ENCODE assay signal across 8 mouse cellular contexts in the genomic region with DNA sequence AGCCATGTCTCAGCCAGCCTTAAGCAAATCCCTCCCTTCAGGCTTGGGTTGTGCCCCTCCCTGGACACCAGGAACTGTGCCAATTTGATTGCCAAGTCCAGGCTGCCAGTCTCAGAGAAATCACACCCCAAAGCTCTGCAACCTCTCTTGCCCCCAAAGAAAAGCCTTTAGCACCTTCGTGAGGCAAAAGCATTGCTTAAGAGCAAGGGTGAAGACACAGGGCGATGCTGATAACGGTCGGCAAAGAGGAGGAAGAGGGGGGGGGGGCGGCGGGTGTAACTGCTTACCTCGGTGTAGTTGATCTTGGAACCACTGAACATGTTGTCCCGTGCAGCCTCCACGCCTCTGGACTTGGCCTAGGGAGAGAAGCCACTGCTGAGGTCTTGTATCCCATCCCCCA. TPM values are rescaled to one million over a fixed set of nuclear protein-coding genes. Genes with fewer than 3 reads are reported as not detected.
DNase-seq lines count a peak whose midpoint lies in the region; ATAC-seq and TF ChIP-seq lines count a peak whose summit lies in the region.

No protein-coding gene starts in this region.

- peak overlapping the region; percentile 12 for H3K9ac ChIP-seq in heart, adult 2 months (ENCODE audit: low read depth, low read length)
- H3K9ac ChIP-seq in heart, embryonic 12.5 days = peak overlapping the region; percentile 84
- peak overlapping the region; percentile 79 for H3K9ac ChIP-seq in liver, embryonic 11.5 days (ENCODE audit: low read depth, low read length)
- H3K9ac ChIP-seq in neural tube, embryonic 14.5 days (replicated peaks; ENCODE audit: low read depth, low read length) = no peak overlapping the region

- peak in 1 of 2 experiments; percentile 31 for DNase-seq in heart, adult 2 months
- DNase-seq in heart, adult 9 months (ENCODE audit: low spot score in 2 of 2) = no peak
- DNase-seq in brain, adult 2 months (ENCODE audit: low read depth, low spot score) = peak; percentile 74
- DNase-seq in liver, embryonic 11.5 days (ENCODE audit: low spot score) = no peak
- no peak for DNase-seq in left cerebral cortex, adult 9 months (ENCODE audit: low spot score in 2 of 2)
- no peak for DNase-seq in layer of hippocampus, adult 11-12 months (ENCODE audit: low spot score)

- no peak overlapping the region for H3K27ac ChIP-seq in heart, adult 2 months
- 0 out of 2 replicates have a peak overlapping the region, but pooled peaks have one; percentile 89 for H3K27ac ChIP-seq in heart, embryonic 12.5 days (ENCODE audit: poor library complexity, severe bottlenecking)
- H3K27ac ChIP-seq in liver, embryonic 11.5 days (ENCODE audit: low read depth, low read length) = no peak overlapping the region
- H3K27ac ChIP-seq in neural tube, embryonic 14.5 days (ENCODE audit: low read depth, low read length) = no peak overlapping the region

- no peaks in the 10 kb centered on the region for H3K9me3 ChIP-seq in heart, embryonic 12.5 days (replicated peaks)
- no peaks in the 10 kb centered on the region for H3K9me3 ChIP-seq in liver, embryonic 11.5 days (ENCODE audit: control insufficient read depth, low read length)
- H3K9me3 ChIP-seq in neural tube, embryonic 14.5 days (ENCODE audit: control insufficient read depth, low read length) = no peaks in the 10 kb centered on the region

- peaks cover 11% of the 10 kb centered on the region for H3K36me3 ChIP-seq in heart, adult 2 months (ENCODE audit: control insufficient read depth, insufficient read depth, low read length)
- peaks cover 51% of the 10 kb centered on the region for H3K36me3 ChIP-seq in heart, embryonic 12.5 days
- H3K36me3 ChIP-seq in liver, embryonic 11.5 days (ENCODE audit: control insufficient read depth, insufficient read depth, low read length) = peaks cover 44% of the 10 kb centered on the region
- peaks cover 9% of the 10 kb centered on the region; the same call in 1 of the 2 replicates for H3K36me3 ChIP-seq in neural tube, embryonic 14.5 days (ENCODE audit: control insufficient read depth, insufficient read depth, low read length)

- H3K4me1 ChIP-seq in heart, adult 2 months (ENCODE audit: control insufficient read depth, insufficient read depth, low read length) = peaks cover 16% of the 10 kb centered on the region
- peaks cover 59% of the 10 kb centered on the region for H3K4me1 ChIP-seq in heart, embryonic 12.5 days (replicated peaks)
- H3K4me1 ChIP-seq in liver, embryonic 11.5 days (replicated peaks; ENCODE audit: control insufficient read depth, insufficient read depth, low read length) = peaks cover 40% of the 10 kb centered on the region
- H3K4me1 ChIP-seq in neural tube, embryonic 14.5 days (ENCODE audit: control insufficient read depth, insufficient read depth, low read length) = peaks cover 14% of the 10 kb centered on the region

- no peaks in the 10 kb centered on the region; the same call in 1 of the 2 replicates for H3K79me2 ChIP-seq in heart, adult 2 months (replicated peaks; ENCODE audit: control insufficient read depth, insufficient read depth, low read length)

- no peaks in the 10 kb centered on the region for H3K27me3 ChIP-seq in heart, adult 2 months (ENCODE audit: control insufficient read depth, insufficient read depth, low read length)
- H3K27me3 ChIP-seq in heart, embryonic 12.5 days (replicated peaks) = no peaks in the 10 kb centered on the region
- no peaks in the 10 kb centered on the region for H3K27me3 ChIP-seq in liver, embryonic 11.5 days (replicated peaks; ENCODE audit: control insufficient read depth, insufficient read depth, low read length)
- H3K27me3 ChIP-seq in neural tube, embryonic 14.5 days (ENCODE audit: control insufficient read depth, insufficient read depth, low read length) = no peaks in the 10 kb centered on the region

- TF ChIP-seq CTCF in heart, adult 2 months (IDR thresholded peaks at IDR 0.05) = no peak

- 15% methylated on average over 8 of the region's 9 CpGs for WGBS in heart, adult 2 months
- WGBS in heart, embryonic 12.5 days = 12% methylated on average over 9 of the region's 9 CpGs
- 27% methylated on average over 9 of the region's 9 CpGs for WGBS in liver, embryonic 11.5 days
- 68% methylated on average over 9 of the region's 9 CpGs for WGBS in neural tube, embryonic 14.5 days

- TF ChIP-seq EP300 in heart, adult 2 months (IDR thresholded peaks at IDR 0.05; ENCODE audit: insufficient read depth, low read depth, low read length) = no peak

- intact Hi-C loops in heart, adult 2 months (cut with DNase I) = no loop called here

- no peak overlapping the region for H3K4me3 ChIP-seq in heart, adult 2 months
- peak overlapping the region; percentile 73 for H3K4me3 ChIP-seq in heart, embryonic 12.5 days
- H3K4me3 ChIP-seq in liver, embryonic 11.5 days (ENCODE audit: low read depth, low read length) = peak overlapping the region; percentile 66
- peak overlapping the region; percentile 7; the same call in 1 of the 2 replicates for H3K4me3 ChIP-seq in neural tube, embryonic 14.5 days (ENCODE audit: low read depth, low read length)

- no peak for TF ChIP-seq POLR2A in heart, adult 2 months (IDR thresholded peaks at IDR 0.05; ENCODE audit: insufficient read depth, low read depth, low read length)

- no peak for ATAC-seq in heart, embryonic 12.5 days (ENCODE audit: insufficient number of reproducible peaks, low FRiP score)
- ATAC-seq in liver, embryonic 11.5 days (replicated peaks; ENCODE audit: low FRiP score) = 0 out of 2 replicates have a peak, but pooled peaks have one; percentile 9
- no peak for ATAC-seq in neural tube, embryonic 14.5 days (ENCODE audit: low read depth)

- H3K4me2 ChIP-seq in heart, embryonic 12.5 days = peak overlapping the region; percentile 76
- H3K4me2 ChIP-seq in liver, embryonic 11.5 days = peak overlapping the region; percentile 98
- H3K4me2 ChIP-seq in neural tube, embryonic 14.5 days (ENCODE audit: low read depth, low read length) = peak overlapping the region; percentile 78

RNA-seq across cellular contexts. Expression of gene Gpi1, which starts 1.5 kb away (rescaled TPM):
- total RNA-seq in heart, adult 2 months (2021) = 100 to 1,000 TPM; 480 to 591 TPM
- polyA plus RNA-seq in heart, adult 2 months (2012; rRNA removed) = 442 and 488 TPM in 2 replicates
- 777 and 794 TPM in 2 replicates for polyA plus RNA-seq in heart, embryonic 12.5 days (2016; fragmentation: Nextera tagmentation; extraction: Ambion mirVana)
- 489 and 511 TPM in 2 replicates for polyA plus RNA-seq in liver, embryonic 11.5 days (2014; fragmentation: Nextera tagmentation; extraction: Ambion mirVana)
- polyA plus RNA-seq in neural tube, embryonic 14.5 days (2014; fragmentation: Nextera tagmentation; extraction: Ambion mirVana) = 273 and 278 TPM in 2 replicates

RNA-seq across cellular contexts. Expression of gene Gm6096, which starts 22.2 kb away (rescaled TPM):
- not detected for total RNA-seq in heart, adult 2 months (2021)
- not detected in 2 replicates for polyA plus RNA-seq in heart, adult 2 months (2012; rRNA removed)
- 0.86 TPM in 1 of 2 replicates, not detected in the other for polyA plus RNA-seq in heart, embryonic 12.5 days (2016; fragmentation: Nextera tagmentation; extraction: Ambion mirVana)
- not detected in 2 replicates for polyA plus RNA-seq in liver, embryonic 11.5 days (2014; fragmentation: Nextera tagmentation; extraction: Ambion mirVana)
- polyA plus RNA-seq in neural tube, embryonic 14.5 days (2014; fragmentation: Nextera tagmentation; extraction: Ambion mirVana) = 0.85 TPM in 1 of 2 replicates, not detected in the other

RNA-seq across cellular contexts. Expression of gene Pdcd2l, which starts 32.2 kb away (rescaled TPM):
- total RNA-seq in heart, adult 2 months (2021) = 10 to 100 TPM; 14.8 to 20.6 TPM
- 18.8 and 30.0 TPM in 2 replicates for polyA plus RNA-seq in heart, adult 2 months (2012; rRNA removed)
- 45.6 and 50.0 TPM in 2 replicates for polyA plus RNA-seq in heart, embryonic 12.5 days (2016; fragmentation: Nextera tagmentation; extraction: Ambion mirVana)
- polyA plus RNA-seq in liver, embryonic 11.5 days (2014; fragmentation: Nextera tagmentation; extraction: Ambion mirVana) = 56.2 and 62.8 TPM in 2 replicates
- 76.2 and 81.0 TPM in 2 replicates for polyA plus RNA-seq in neural tube, embryonic 14.5 days (2014; fragmentation: Nextera tagmentation; extraction: Ambion mirVana)

RNA-seq across cellular contexts. Expression of gene Uba2, which starts 59.2 kb away (rescaled TPM):
- total RNA-seq in heart, adult 2 months (2021) = 10 to 100 TPM; 29.9 to 32.9 TPM
- 19.5 and 38.6 TPM in 2 replicates for polyA plus RNA-seq in heart, adult 2 months (2012; rRNA removed)
- polyA plus RNA-seq in heart, embryonic 12.5 days (2016; fragmentation: Nextera tagmentation; extraction: Ambion mirVana) = 123 and 127 TPM in 2 replicates
- 226 and 253 TPM in 2 replicates for polyA plus RNA-seq in liver, embryonic 11.5 days (2014; fragmentation: Nextera tagmentation; extraction: Ambion mirVana)
- 166 and 193 TPM in 2 replicates for polyA plus RNA-seq in neural tube, embryonic 14.5 days (2014; fragmentation: Nextera tagmentation; extraction: Ambion mirVana)
